Mouse (Mus musculus) heart, adult 2 months (tissue): ENCODE data around the gene Il9r. TPM values are rescaled to one million over a fixed set of nuclear protein-coding genes. Genes with fewer than 3 reads are reported as not detected.

Experiments
- DNase-seq, 2 experiments: peaks; one replicate each; pipeline ENCODE4 v3.0.0; 2021
- H3K27ac ChIP-seq: fragments of 200-600 bp; 2 replicates; pipeline ENCODE4 v1.8.1; 2022
- H3K27me3 ChIP-seq: fragments of 200-500 bp; 2 replicates; pipeline ENCODE4 v1.6.1; 2012; ENCODE audit warnings: mild to moderate bottlenecking, low read length, inconsistent platforms, mixed read lengths; ENCODE audit not compliant: control insufficient read depth, insufficient read depth
- H3K36me3 ChIP-seq: fragments of 200-500 bp; 2 replicates; pipeline ENCODE4 v1.6.1; 2012; ENCODE audit warnings: low read length, inconsistent platforms; ENCODE audit not compliant: control insufficient read depth, insufficient read depth
- H3K4me1 ChIP-seq: fragments of 200-500 bp; 2 replicates; pipeline ENCODE4 v1.6.1; 2011; ENCODE audit warnings: low read length; ENCODE audit not compliant: control insufficient read depth, insufficient read depth
- H3K4me3 ChIP-seq: fragments of 200-600 bp; 2 replicates; pipeline ENCODE4 v1.8.1; 2022
- H3K79me2 ChIP-seq: fragments of 200-500 bp; replicated peaks from 2 replicates; pipeline ENCODE4 v1.6.1; 2012; ENCODE audit warnings: mild to moderate bottlenecking, inconsistent platforms, low read length, moderate library complexity, mixed read lengths; ENCODE audit not compliant: control insufficient read depth, insufficient read depth
- H3K9ac ChIP-seq: fragments of 200-500 bp; 2 replicates; pipeline ENCODE4 v1.6.1; 2012; ENCODE audit warnings: low read depth, mild to moderate bottlenecking, control low read depth, inconsistent platforms, low read length, mixed read lengths
- CTCF ChIP-seq: fragments of 200-600 bp; IDR thresholded peaks from 2 replicates; pipeline ENCODE4 v1.8.1; 2022; ENCODE audit warnings: antibody characterized with exemption, mild to moderate bottlenecking, moderate library complexity
- EP300 ChIP-seq: fragments of 200-500 bp; IDR thresholded peaks from 2 replicates; pipeline ENCODE4 v1.6.1; 2011; ENCODE audit warnings: low read depth, low read length, control low read depth; ENCODE audit not compliant: insufficient read depth
- POLR2A ChIP-seq: fragments of 200-500 bp; IDR thresholded peaks from 2 replicates; pipeline ENCODE4 v1.6.1; 2011; ENCODE audit warnings: mild to moderate bottlenecking, low read depth, low read length, control low read depth; ENCODE audit not compliant: insufficient read depth
- WGBS: fragments of 180-500 bp; shearing (Covaris S2); methylation state at CpG from one replicate; pipeline ENCODE4 v1.1.7; 2018; 5-methylcytosine and 5-hydroxymethylcytosine counted together
- intact Hi-C: fragments of 180-260 bp; cut with DNase I; formaldehyde crosslinking; loops from one replicate; pipeline ENCODE4 v1.15.1; 2025
- polyA plus RNA-seq: library from polyadenylated mRNA; depleted of rRNA; stranded (reverse); fragments of >200 nt; gene quantifications from 2 replicates; pipeline ENCODE4 v1.2.3, GENCODE M21; 2012
- total RNA-seq, 2 experiments: library from RNA; stranded (reverse); gene quantifications; 2 replicates each; pipeline ENCODE4 v1.2.3; 2021

Il9r gene
- total and polyA plus RNA-seq, 3 experiments: 0.37 TPM; not detected in 2

GRCm38 (mm10) chr11:32225222-32226104, 25.4 kb upstream of the Il9r start:
- no peak for TF ChIP-seq POLR2A
- no peak for TF ChIP-seq EP300
- no peak; the same call in 1 of the 2 replicates for TF ChIP-seq CTCF
- Histone ChIP-seq H3K27me3 (no peaks in the 10 kb centered on the region), H3K79me2 (no peaks in the 10 kb centered on the region), H3K36me3 (no peaks in the 10 kb centered on the region), H3K4me1 (peaks cover 24% of the 10 kb centered on the region), H3K9ac (no peak overlapping the region), H3K4me3 (no peak overlapping the region; the same call in 1 of the 2 replicates), H3K27ac (peak overlapping the region; percentile 76)
- peak; percentile 66 to 71 for DNase-seq
- intact Hi-C loops: no loop called here
- WGBS: 32% methylated on average over 7 of the region's 7 CpGs

GRCm38 (mm10) chr11:32224468-32225139, 24.5 kb upstream of the Il9r start:
- Histone ChIP-seq H3K27me3 (no peaks in the 10 kb centered on the region), H3K4me3 (no peak overlapping the region; the same call in 1 of the 2 replicates), H3K4me1 (peaks cover 24% of the 10 kb centered on the region), H3K9ac (no peak overlapping the region), H3K27ac (peak overlapping the region; percentile 76), H3K36me3 (no peaks in the 10 kb centered on the region), H3K79me2 (no peaks in the 10 kb centered on the region)
- DNase-seq: peak; percentile 88 to 91
- intact Hi-C loops: loop anchor here (5.0 kb wide), 1 partner anchor 43 kb away; the partner anchor contains the start of gene Nprl3
- 6% methylated on average over 4 of the region's 4 CpGs for WGBS
- peak; percentile 28; the same call in 1 of the 2 replicates for TF ChIP-seq POLR2A
- TF ChIP-seq EP300: peak; percentile 89
- no peak for TF ChIP-seq CTCF

DNA sequence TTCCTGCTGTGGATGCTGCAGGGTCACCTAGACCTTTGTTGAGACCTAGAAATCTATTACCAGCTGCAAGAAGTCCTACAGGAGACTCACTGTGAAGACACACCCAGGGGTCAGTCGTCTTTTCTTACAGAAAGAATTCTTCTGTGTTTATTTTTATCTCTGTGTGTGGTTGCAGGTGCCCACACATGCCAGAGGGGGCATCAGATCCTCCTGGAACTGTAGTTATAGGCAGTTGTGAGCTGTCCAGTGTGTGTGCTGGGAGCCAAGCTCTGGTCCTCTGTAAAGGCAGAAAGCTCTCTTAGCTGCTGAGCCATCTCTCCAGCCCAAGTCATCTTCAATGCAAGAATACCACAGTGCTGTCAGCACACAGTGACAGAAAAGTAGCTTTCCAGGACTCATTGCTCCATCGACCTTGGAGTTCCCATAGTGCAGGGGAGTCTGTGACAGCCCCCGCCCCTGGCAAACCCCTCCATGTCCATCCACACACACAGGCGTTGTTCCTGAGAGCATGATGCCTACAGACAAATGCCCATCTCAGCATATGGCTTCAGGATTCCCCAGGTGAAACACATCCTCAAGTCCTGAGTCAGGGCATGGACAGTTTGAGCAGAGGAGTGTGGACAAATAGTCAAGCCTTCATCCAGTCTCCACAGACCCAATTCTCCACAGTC, 23.4 kb upstream of the Il9r start:
- Histone ChIP-seq H3K27ac (peak overlapping the region; percentile 93; the same call in 1 of the 2 replicates), H3K36me3 (no peaks in the 10 kb centered on the region), H3K27me3 (no peaks in the 10 kb centered on the region), H3K4me1 (peaks cover 25% of the 10 kb centered on the region), H3K9ac (no peak overlapping the region), H3K79me2 (no peaks in the 10 kb centered on the region; the same call in 1 of the 2 replicates), H3K4me3 (no peak overlapping the region)
- intact Hi-C loops: loop anchor here (5.0 kb wide), 1 partner anchor 44 kb away; the partner anchor contains the start of gene Nprl3
- peak; percentile 21; the same call in 1 of the 2 replicates for TF ChIP-seq CTCF
- no peak for TF ChIP-seq POLR2A
- 74% methylated on average over 4 of the region's 4 CpGs for WGBS
- no peak for DNase-seq

- H3K9ac ChIP-seq: peak overlapping the region; percentile 85
These were observed 22.6 kb upstream of the Il9r start for GRCm38 (mm10) chr11:32222570-32223194.

DNA sequence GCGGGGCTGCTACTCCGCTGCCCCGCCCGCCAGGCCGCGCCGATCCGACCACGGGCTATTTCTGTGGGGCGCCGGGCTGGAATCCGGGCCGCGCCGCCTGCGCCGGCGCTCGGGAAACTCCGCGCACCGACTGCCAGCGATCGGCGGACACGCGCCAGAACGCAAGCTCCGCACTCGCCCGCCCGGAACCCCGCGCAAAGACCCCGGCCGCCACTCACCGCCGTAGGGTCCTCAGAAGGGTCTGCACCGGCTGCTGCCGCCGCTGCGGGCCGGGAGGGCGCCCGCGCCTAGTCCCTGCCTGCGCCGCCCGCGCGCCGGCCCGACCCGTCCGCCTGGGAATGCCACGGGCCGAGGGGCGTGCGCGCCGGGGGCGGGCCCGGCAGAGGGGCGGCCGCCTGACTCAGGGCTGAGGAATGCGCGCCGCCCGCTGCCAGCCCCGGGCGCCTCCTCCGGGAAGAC, 21.9 kb upstream of the Il9r start, which contains the start of gene Rhbdf1:
Rhbdf1 (minus strand) TSS at position 350 of the 459 bp plus-strand sequence.
- H3K4me3 ChIP-seq: peak within 1 kb of the TSS; percentile 97
- H3K27me3 ChIP-seq: no peaks in the 10 kb centered on the region
- H3K4me1 ChIP-seq: peaks cover 26% of the 10 kb centered on the region
- peak; percentile 85 to 87 for DNase-seq
- intact Hi-C loops: loop anchor here (5.0 kb wide), 1 partner anchor 45 kb away; the partner anchor contains the start of gene Nprl3
- no peaks in the 10 kb centered on the region; the same call in 1 of the 2 replicates for H3K79me2 ChIP-seq
- no peak for TF ChIP-seq EP300
- TF ChIP-seq POLR2A: 0 out of 2 replicates have a peak, but pooled peaks have one; percentile 14
- WGBS: under 1% methylated on average over 69 of the region's 72 CpGs
- H3K9ac ChIP-seq: peak within 1 kb of the TSS; percentile 85
- H3K27ac ChIP-seq: peak within 1 kb of the TSS; percentile 93
- no peaks in the 10 kb centered on the region for H3K36me3 ChIP-seq

More at GRCm38 (mm10) chr11:32222570-32223194, 22.6 kb upstream of the Il9r start:
- Histone ChIP-seq H3K27ac (peak overlapping the region; percentile 93), H3K36me3 (no peaks in the 10 kb centered on the region), H3K4me3 (peak overlapping the region; percentile 97), H3K79me2 (no peaks in the 10 kb centered on the region; the same call in 1 of the 2 replicates), H3K27me3 (no peaks in the 10 kb centered on the region), H3K4me1 (peaks cover 25% of the 10 kb centered on the region)
- TF ChIP-seq POLR2A: peak; percentile 32; the same call in 1 of the 2 replicates
- TF ChIP-seq EP300: no peak
- DNase-seq: peak in 1 of 2 experiments; percentile 49
- WGBS: 19% methylated on average over 21 of the region's 21 CpGs
- intact Hi-C loops: loop anchor here (5.0 kb wide), 1 partner anchor 45 kb away; the partner anchor contains the start of gene Nprl3
